Mouse (Mus musculus): Measurements from ENCODE around the gene Sema4g.

GRCm38 (mm10) chr19:45018351-45018831 lies 29.5 kb downstream of the Sema4g start:
- no peak for TF ChIP-seq EP300 (IDR thresholded peaks at IDR 0.05; ENCODE audit: low read depth)
- no peak for TF ChIP-seq CTCF (IDR thresholded peaks at IDR 0.05; ENCODE audit: low read depth)

Data from liver, postnatal 0 days (tissue).